14 mouse cellular contexts compared by ENCODE assay signal in the genomic region with DNA sequence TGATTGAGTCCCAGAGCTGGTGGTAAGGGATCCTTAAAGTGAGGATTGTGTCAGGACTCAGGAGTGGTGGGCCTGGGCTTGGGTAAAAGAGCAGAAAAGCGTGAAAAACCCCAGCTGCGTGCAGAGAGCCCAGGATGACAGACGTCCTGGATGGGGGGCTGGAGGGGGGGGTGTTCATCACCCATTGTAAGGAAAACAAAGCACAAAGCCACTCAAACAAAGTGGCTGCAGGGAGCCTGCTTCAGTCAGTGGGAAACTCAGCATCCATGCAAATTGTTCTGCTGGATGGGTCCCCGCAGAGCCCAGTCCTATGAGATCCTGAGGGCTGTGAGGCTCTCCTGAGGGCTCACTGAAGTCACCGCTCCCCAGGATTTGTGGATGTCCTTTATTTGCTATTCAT. TPM values are rescaled to one million over a fixed set of nuclear protein-coding genes. Genes with fewer than 3 reads are reported as not detected.
DNase-seq lines count a peak whose midpoint lies in the region; ATAC-seq and TF ChIP-seq lines count a peak whose summit lies in the region.
"Had no signal": no experiment of that assay in that cellular context is flagged by ENCODE, and none has a peak within 500 bp of the region (broad histone marks: within the 10 kb centered on the region; RNA-seq: fewer than 3 reads in every experiment).

No protein-coding gene starts in this region.

- H3K4me1 ChIP-seq in hindbrain, embryonic 11.5 days (replicated peaks; ENCODE audit: control insufficient read depth, insufficient read depth, low read length) = 0 out of 2 replicates have a peak, but pooled peaks cover 2% of the 10 kb centered on the region
- H3K4me1 ChIP-seq in hindbrain, postnatal 0 days (ENCODE audit: insufficient read depth, low read length) = no peaks in the 10 kb centered on the region
- H3K4me1 ChIP-seq in neural tube, embryonic 15.5 days = peaks cover 8% of the 10 kb centered on the region; the same call in 1 of the 2 replicates
- peaks cover 26% of the 10 kb centered on the region for H3K4me1 ChIP-seq in midbrain, embryonic 13.5 days (replicated peaks)

- no peak overlapping the region for H3K4me2 ChIP-seq in hindbrain, embryonic 11.5 days (replicated peaks; ENCODE audit: low read depth, low read length)
- H3K4me2 ChIP-seq in hindbrain, postnatal 0 days (ENCODE audit: low read depth, low read length) = no peak overlapping the region
- H3K4me2 ChIP-seq in neural tube, embryonic 15.5 days = no peak overlapping the region
- H3K4me2 ChIP-seq in midbrain, embryonic 13.5 days (replicated peaks) = no peak overlapping the region
- H3K4me2 ChIP-seq: limb, embryonic 12.5 days had no signal

- no peak for TF ChIP-seq CTCF in hindbrain, postnatal 0 days (IDR thresholded peaks at IDR 0.05; ENCODE audit: low read depth)

- H3K9me3 ChIP-seq in hindbrain, embryonic 11.5 days (ENCODE audit: control insufficient read depth, low read length) = no peaks in the 10 kb centered on the region
- no peaks in the 10 kb centered on the region for H3K9me3 ChIP-seq in hindbrain, postnatal 0 days (ENCODE audit: low read length)
- H3K9me3 ChIP-seq in neural tube, embryonic 15.5 days (replicated peaks) = no peaks in the 10 kb centered on the region
- H3K9me3 ChIP-seq in midbrain, embryonic 13.5 days = no peaks in the 10 kb centered on the region
- H3K9me3 ChIP-seq: limb, embryonic 12.5 days had no signal

- H3K27me3 ChIP-seq in hindbrain, embryonic 11.5 days (ENCODE audit: control insufficient read depth, insufficient read depth, low read length) = no peaks in the 10 kb centered on the region
- no peaks in the 10 kb centered on the region for H3K27me3 ChIP-seq in hindbrain, postnatal 0 days (ENCODE audit: insufficient read depth, low read length)
- H3K27me3 ChIP-seq in neural tube, embryonic 15.5 days (replicated peaks) = no peaks in the 10 kb centered on the region
- H3K27me3 ChIP-seq in midbrain, embryonic 13.5 days = no peaks in the 10 kb centered on the region
- H3K27me3 ChIP-seq: limb, embryonic 12.5 days had no signal

- H3K27ac ChIP-seq in hindbrain, embryonic 11.5 days (ENCODE audit: low read depth, low read length) = peak overlapping the region; percentile 34; the same call in 1 of the 2 replicates
- no peak overlapping the region for H3K27ac ChIP-seq in hindbrain, postnatal 0 days
- no peak overlapping the region for H3K27ac ChIP-seq in neural tube, embryonic 15.5 days (replicated peaks)
- peak overlapping the region; percentile 56; the same call in 1 of the 2 replicates for H3K27ac ChIP-seq in midbrain, embryonic 13.5 days
- H3K27ac ChIP-seq: limb, embryonic 12.5 days; macrophage had no signal

- DNase-seq in hindbrain, embryonic 11.5 days (ENCODE audit: low spot score) = peak; percentile 64
- DNase-seq in hindbrain, postnatal 0 days (ENCODE audit: low spot score) = no peak
- DNase-seq in neural tube, embryonic 10.5 days (ENCODE audit: extremely low spot score, low spot score) = peak; percentile 37
- no peak for DNase-seq in ovary, postnatal 10 days (ENCODE audit: low spot score)
- DNase-seq in testis, postnatal 10 days (ENCODE audit: low spot score) = no peak
- DNase-seq: cerebellum, adult 11-12 months; heart, postnatal 36 days; kidney, postnatal 10 days; right cerebral cortex, adult 18-20 months had no signal

- peak; percentile 90 for ATAC-seq in hindbrain, embryonic 11.5 days (ENCODE audit: low FRiP score)
- no peak for ATAC-seq in hindbrain, postnatal 0 days
- no peak for ATAC-seq in neural tube, embryonic 15.5 days (ENCODE audit: low FRiP score)
- peak; percentile 87 for ATAC-seq in midbrain, embryonic 13.5 days
- ATAC-seq: intestine, embryonic 16.5 days had no signal

- WGBS in hindbrain, embryonic 11.5 days = 11% methylated on average over 5 of the region's 5 CpGs
- WGBS in hindbrain, postnatal 0 days = 24% methylated on average over 5 of the region's 5 CpGs
- 3% methylated on average over 5 of the region's 5 CpGs for WGBS in neural tube, embryonic 15.5 days
- WGBS in midbrain, embryonic 13.5 days = 2% methylated on average over 5 of the region's 5 CpGs

- H3K4me3 ChIP-seq in hindbrain, embryonic 11.5 days (ENCODE audit: low read depth, low read length) = no peak overlapping the region
- no peak overlapping the region for H3K4me3 ChIP-seq in hindbrain, postnatal 0 days (ENCODE audit: low read length)
- H3K4me3 ChIP-seq in neural tube, embryonic 15.5 days (replicated peaks) = no peak overlapping the region
- no peak overlapping the region for H3K4me3 ChIP-seq in midbrain, embryonic 13.5 days (replicated peaks)
- H3K4me3 ChIP-seq: limb, embryonic 12.5 days had no signal

- H3K36me3 ChIP-seq in hindbrain, embryonic 11.5 days (ENCODE audit: control insufficient read depth, insufficient read depth, low read length) = no peaks in the 10 kb centered on the region
- H3K36me3 ChIP-seq in hindbrain, postnatal 0 days (ENCODE audit: insufficient read depth, low read length) = no peaks in the 10 kb centered on the region
- no peaks in the 10 kb centered on the region for H3K36me3 ChIP-seq in neural tube, embryonic 15.5 days
- no peaks in the 10 kb centered on the region for H3K36me3 ChIP-seq in midbrain, embryonic 13.5 days
- H3K36me3 ChIP-seq: limb, embryonic 12.5 days had no signal

- H3K9ac ChIP-seq in hindbrain, embryonic 11.5 days (ENCODE audit: low read depth, low read length) = no peak overlapping the region
- no peak overlapping the region for H3K9ac ChIP-seq in hindbrain, postnatal 0 days (replicated peaks; ENCODE audit: low read length)
- H3K9ac ChIP-seq in neural tube, embryonic 15.5 days (replicated peaks) = no peak overlapping the region
- no peak overlapping the region for H3K9ac ChIP-seq in midbrain, embryonic 13.5 days (replicated peaks)
- H3K9ac ChIP-seq: limb, embryonic 12.5 days had no signal

RNA-seq across cellular contexts. Expression of a gene that starts 12.5 kb away (rescaled TPM):
- polyA plus RNA-seq in hindbrain, embryonic 11.5 days (2014; fragmentation: Nextera tagmentation; extraction: Ambion mirVana) = 2.7 and 4.4 TPM in 2 replicates
- total RNA-seq in hindbrain, postnatal 0 days (2014; rRNA removed) = 0.21 TPM in 1 of 2 replicates, not detected in the other
- 0.55 and 0.58 TPM in 2 replicates for polyA plus RNA-seq in hindbrain, postnatal 0 days (2015; fragmentation: Nextera tagmentation; extraction: Ambion mirVana)
- 0.69 and 2.0 TPM in 2 replicates for polyA plus RNA-seq in neural tube, embryonic 15.5 days (2015; fragmentation: Nextera tagmentation; extraction: Ambion mirVana)
- polyA plus RNA-seq in midbrain, embryonic 13.5 days (2015; fragmentation: Nextera tagmentation; extraction: Ambion mirVana) = 1.4 and 2.4 TPM in 2 replicates

RNA-seq across cellular contexts. Expression of a gene that starts 44.1 kb away (rescaled TPM):
- 144 and 146 TPM in 2 replicates for polyA plus RNA-seq in hindbrain, embryonic 11.5 days (2014; fragmentation: Nextera tagmentation; extraction: Ambion mirVana)
- total RNA-seq in hindbrain, postnatal 0 days (2014; rRNA removed) = 25.5 and 29.4 TPM in 2 replicates
- polyA plus RNA-seq in hindbrain, postnatal 0 days (2015; fragmentation: Nextera tagmentation; extraction: Ambion mirVana) = 77.6 and 84.8 TPM in 2 replicates
- 73.7 and 100 TPM in 2 replicates for polyA plus RNA-seq in neural tube, embryonic 15.5 days (2015; fragmentation: Nextera tagmentation; extraction: Ambion mirVana)
- 102 and 104 TPM in 2 replicates for polyA plus RNA-seq in midbrain, embryonic 13.5 days (2015; fragmentation: Nextera tagmentation; extraction: Ambion mirVana)

RNA-seq across cellular contexts. Expression of a gene that starts 44.1 kb away (rescaled TPM):
- 127 and 140 TPM in 2 replicates for polyA plus RNA-seq in hindbrain, embryonic 11.5 days (2014; fragmentation: Nextera tagmentation; extraction: Ambion mirVana)
- total RNA-seq in hindbrain, postnatal 0 days (2014; rRNA removed) = 43.4 and 50.4 TPM in 2 replicates
- 47.3 and 55.0 TPM in 2 replicates for polyA plus RNA-seq in hindbrain, postnatal 0 days (2015; fragmentation: Nextera tagmentation; extraction: Ambion mirVana)
- polyA plus RNA-seq in neural tube, embryonic 15.5 days (2015; fragmentation: Nextera tagmentation; extraction: Ambion mirVana) = 70.4 and 80.0 TPM in 2 replicates
- polyA plus RNA-seq in midbrain, embryonic 13.5 days (2015; fragmentation: Nextera tagmentation; extraction: Ambion mirVana) = 101 and 104 TPM in 2 replicates

Comparison
In these comparisons a context has a peak if more than half of its experiments do, and no peak if none do; other contexts are left out.
1. ATAC-seq: peak in hindbrain, embryonic 11.5 days (single experiment) and midbrain, embryonic 13.5 days (single experiment); none in hindbrain, postnatal 0 days (single experiment) and neural tube, embryonic 15.5 days (single experiment).
2. DNase-seq: peak in hindbrain, embryonic 11.5 days (single experiment) and neural tube, embryonic 10.5 days (single experiment); none in hindbrain, postnatal 0 days (single experiment), ovary, postnatal 10 days (single experiment) and testis, postnatal 10 days (single experiment).
3. H3K27ac ChIP-seq: peak in hindbrain, embryonic 11.5 days (single experiment) and midbrain, embryonic 13.5 days (single experiment); none in hindbrain, postnatal 0 days (single experiment) and neural tube, embryonic 15.5 days (single experiment).